Mouse (Mus musculus): ENCODE results near the gene Slc35f1.

DNA sequence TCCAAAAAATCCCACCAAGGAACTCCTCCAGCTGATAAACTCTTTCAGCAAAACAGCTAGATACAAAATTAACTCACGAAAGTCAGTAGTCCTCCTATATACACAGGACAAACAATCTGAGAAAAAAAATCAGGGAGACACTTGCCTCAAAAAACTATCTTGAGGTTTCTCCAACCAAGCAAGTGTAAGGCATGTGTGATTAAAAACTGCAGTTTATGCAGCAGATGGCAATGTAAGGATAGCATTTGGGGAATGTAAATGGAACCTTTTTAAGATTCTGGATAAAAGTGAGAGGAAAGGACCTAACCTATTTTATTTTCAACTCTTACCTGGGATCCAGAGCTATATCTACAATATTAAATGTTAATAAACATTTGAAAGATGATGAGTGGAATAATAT lies 129.3 kb downstream of the Slc35f1 start:
- no peak for TF ChIP-seq GATA1 (IDR thresholded peaks at IDR 0.05; ENCODE audit: borderline replicate concordance, low read length)
- no peak for TF ChIP-seq FLI1 (IDR thresholded peaks at IDR 0.05; ENCODE audit: low read length)
